Mouse (Mus musculus) erythroblast, embryonic 14.5 days (primary cell): Measurements from ENCODE around the gene BC025920. TPM values are rescaled to one million over a fixed set of nuclear protein-coding genes. Genes with fewer than 3 reads are reported as not detected.
A peak's percentile ranks its signal among the peaks of the same experiment; 100 is the strongest.

ENCODE experiments used
- H3K27me3 ChIP-seq: 2 replicates; pipeline ENCODE4 v1.6.1; 2012; ENCODE audit warnings: inconsistent platforms; ENCODE audit not compliant: control insufficient read depth
- H3K36me3 ChIP-seq: 2 replicates; pipeline ENCODE4 v1.6.1; 2012; ENCODE audit warnings: mild to moderate bottlenecking, inconsistent platforms; ENCODE audit not compliant: control insufficient read depth
- H3K4me1 ChIP-seq: 2 replicates; pipeline ENCODE4 v1.6.1; 2012; ENCODE audit warnings: inconsistent platforms; ENCODE audit not compliant: control insufficient read depth
- H3K4me3 ChIP-seq: replicated peaks from 2 replicates; pipeline ENCODE3; 2012; ENCODE audit warnings: moderate library complexity, mild to moderate bottlenecking, inconsistent platforms
- H3K9me3 ChIP-seq: 2 replicates; pipeline ENCODE4 v1.6.1; 2012; ENCODE audit warnings: low read length, inconsistent platforms, mixed read lengths; ENCODE audit not compliant: control insufficient read depth
- GATA1 ChIP-seq: IDR thresholded peaks from 2 replicates; pipeline ENCODE4 v1.6.1; 2012; ENCODE audit warnings: low read length, inconsistent platforms, mixed read lengths
- TAL1 ChIP-seq: IDR thresholded peaks from 3 replicates; pipeline ENCODE4 v1.6.1; 2012; ENCODE audit warnings: low read length, inconsistent platforms, mixed read lengths
- polyA plus RNA-seq: library from polyadenylated mRNA; stranded (reverse); fragments of >175 nt; gene quantifications from 2 replicates; pipeline ENCODE4 v1.2.3, GENCODE M21; 2012

BC025920 gene
- polyA plus RNA-seq, 1 experiment, result 0.07 TPM

DNA sequence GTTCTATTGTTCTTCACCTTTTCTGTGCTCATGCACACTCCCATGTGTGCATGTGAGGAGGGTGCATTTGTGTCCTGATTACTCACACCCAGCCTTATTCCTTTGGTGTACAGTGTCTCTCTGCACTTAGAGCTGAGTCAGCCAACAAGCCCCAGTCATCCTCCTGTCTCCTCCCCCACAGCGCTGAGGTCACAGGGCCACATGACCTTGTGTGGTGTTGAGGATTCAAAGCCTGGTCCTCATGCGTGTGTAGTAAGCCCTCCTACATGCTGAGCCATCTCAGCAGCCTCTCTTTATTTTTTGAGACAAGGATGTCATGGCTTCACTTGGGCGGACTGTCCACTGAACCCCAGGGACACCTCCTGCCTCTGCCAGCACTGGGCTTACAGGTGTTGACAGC is 6.7 kb downstream of the BC025920 start:
- no peaks in the 10 kb centered on the region; the same call in 1 of the 2 replicates for H3K27me3 ChIP-seq
- H3K36me3 ChIP-seq, result peaks cover 17% of the 10 kb centered on the region
- H3K4me3 ChIP-seq, result no peak overlapping the region
- H3K4me1 ChIP-seq, result no peaks in the 10 kb centered on the region; the same call in 1 of the 2 replicates
- TF ChIP-seq TAL1, result no peak
- TF ChIP-seq GATA1, result no peak
- H3K9me3 ChIP-seq, result 0 out of 2 replicates have a peak, but pooled peaks cover 2% of the 10 kb centered on the region

DNA sequence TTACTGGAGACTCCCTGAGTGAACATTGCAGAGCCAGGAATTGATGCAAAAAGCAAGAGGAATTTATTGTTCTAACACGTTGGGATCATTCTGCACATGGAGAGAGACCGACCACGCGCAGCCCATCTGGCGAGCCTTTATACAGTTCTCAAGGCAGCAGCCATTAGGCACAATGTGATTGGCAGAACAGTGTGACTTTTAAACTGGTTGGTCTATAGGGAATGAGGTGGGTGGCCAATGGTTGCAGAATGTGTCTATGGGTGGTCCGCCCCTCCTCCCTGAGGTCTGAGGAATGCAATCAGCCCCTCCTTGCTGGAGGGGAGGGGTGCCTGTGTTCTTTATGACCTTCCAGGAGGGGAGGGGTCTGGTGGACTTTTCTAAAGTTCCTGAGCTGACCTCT is 9.4 kb downstream of the BC025920 start:
- no peak overlapping the region for H3K4me3 ChIP-seq
- no peaks in the 10 kb centered on the region; the same call in 1 of the 2 replicates for H3K4me1 ChIP-seq
- H3K27me3 ChIP-seq, result no peaks in the 10 kb centered on the region; the same call in 1 of the 2 replicates
- no peak for TF ChIP-seq GATA1
- no peak for TF ChIP-seq TAL1
- no peaks in the 10 kb centered on the region for H3K36me3 ChIP-seq
- H3K9me3 ChIP-seq, result 0 out of 2 replicates have a peak, but pooled peaks cover 2% of the 10 kb centered on the region

DNA sequence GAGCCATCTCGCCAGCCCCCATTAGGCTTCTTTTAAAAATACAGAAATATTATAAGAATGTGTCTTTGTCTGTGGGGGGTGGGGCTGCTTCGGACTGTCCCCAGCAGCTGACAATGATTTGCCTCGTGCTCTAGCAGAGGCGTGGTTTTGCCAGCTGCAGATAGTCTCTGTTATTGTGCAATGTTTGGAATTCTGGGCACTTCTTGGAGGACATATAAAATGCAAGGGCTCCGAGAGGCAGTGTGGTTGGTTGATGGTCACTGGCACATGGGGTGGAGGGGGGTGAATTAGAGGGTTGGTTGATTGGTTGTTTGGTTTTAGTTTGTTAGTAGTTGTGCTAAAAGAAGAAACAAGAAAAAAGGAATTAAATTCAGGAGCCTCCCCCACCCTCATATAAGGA is 13.9 kb downstream of the BC025920 start:
- Histone ChIP-seq H3K9me3 (no peaks in the 10 kb centered on the region), H3K27me3 (no peaks in the 10 kb centered on the region), H3K4me1 (peaks cover 16% of the 10 kb centered on the region), H3K4me3 (no peak overlapping the region), H3K36me3 (peaks cover 27% of the 10 kb centered on the region)
- TF ChIP-seq TAL1 (no peak), GATA1 (no peak)

DNA sequence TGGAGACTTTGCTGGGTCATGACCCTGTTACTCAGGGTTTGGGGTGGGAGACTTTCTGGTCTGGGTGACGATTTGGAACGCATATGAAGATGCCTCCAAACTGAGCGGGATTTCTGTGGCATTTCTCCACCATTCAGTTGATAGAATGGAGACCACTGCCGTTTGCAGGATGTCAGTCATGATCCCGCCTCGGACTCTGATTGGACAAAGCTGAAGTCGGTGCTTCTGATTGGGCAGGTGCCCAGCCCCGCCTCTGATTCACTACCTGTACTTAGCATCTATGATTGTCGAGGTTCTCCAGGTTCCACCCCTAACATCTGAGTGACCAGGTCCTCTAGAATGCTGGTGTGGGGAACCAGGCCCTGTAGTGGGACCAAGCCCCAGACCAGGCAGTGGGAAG is 14.7 kb downstream of the BC025920 start:
- Histone ChIP-seq H3K4me1 (peaks cover 23% of the 10 kb centered on the region), H3K36me3 (peaks cover 35% of the 10 kb centered on the region)

DNA sequence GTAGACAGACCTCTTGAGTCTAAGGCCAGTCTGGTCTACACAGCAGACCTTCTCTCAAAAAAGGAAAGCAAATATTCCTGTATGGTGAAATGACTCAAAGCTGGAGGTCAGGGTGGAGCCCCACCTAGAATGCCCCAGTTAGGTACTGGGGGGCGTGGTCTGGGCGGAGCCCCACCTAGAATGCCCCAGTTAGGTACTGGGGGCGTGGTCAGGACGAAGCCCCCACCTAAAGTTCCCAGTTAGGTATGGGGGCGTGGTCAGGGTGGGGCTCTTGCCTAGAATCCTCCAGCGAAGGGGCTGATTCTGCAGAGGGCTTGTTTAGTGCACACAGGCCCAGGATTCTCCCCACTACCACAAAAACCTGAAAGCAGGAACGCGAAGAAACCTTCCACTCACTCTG is 17.4 kb downstream of the BC025920 start:
- H3K9me3 ChIP-seq, result no peaks in the 10 kb centered on the region
- no peak overlapping the region for H3K4me3 ChIP-seq
- H3K36me3 ChIP-seq, result peaks cover 35% of the 10 kb centered on the region
- peaks cover 48% of the 10 kb centered on the region for H3K4me1 ChIP-seq
- H3K27me3 ChIP-seq, result no peaks in the 10 kb centered on the region
- TF ChIP-seq GATA1 (no peak), TAL1 (no peak)

More for the DNA sequence above, 14.7 kb downstream of the BC025920 start:
- no peak for TF ChIP-seq GATA1
- TF ChIP-seq TAL1, result no peak
- Histone ChIP-seq H3K9me3 (no peaks in the 10 kb centered on the region), H3K4me3 (no peak overlapping the region), H3K27me3 (no peaks in the 10 kb centered on the region)

DNA sequence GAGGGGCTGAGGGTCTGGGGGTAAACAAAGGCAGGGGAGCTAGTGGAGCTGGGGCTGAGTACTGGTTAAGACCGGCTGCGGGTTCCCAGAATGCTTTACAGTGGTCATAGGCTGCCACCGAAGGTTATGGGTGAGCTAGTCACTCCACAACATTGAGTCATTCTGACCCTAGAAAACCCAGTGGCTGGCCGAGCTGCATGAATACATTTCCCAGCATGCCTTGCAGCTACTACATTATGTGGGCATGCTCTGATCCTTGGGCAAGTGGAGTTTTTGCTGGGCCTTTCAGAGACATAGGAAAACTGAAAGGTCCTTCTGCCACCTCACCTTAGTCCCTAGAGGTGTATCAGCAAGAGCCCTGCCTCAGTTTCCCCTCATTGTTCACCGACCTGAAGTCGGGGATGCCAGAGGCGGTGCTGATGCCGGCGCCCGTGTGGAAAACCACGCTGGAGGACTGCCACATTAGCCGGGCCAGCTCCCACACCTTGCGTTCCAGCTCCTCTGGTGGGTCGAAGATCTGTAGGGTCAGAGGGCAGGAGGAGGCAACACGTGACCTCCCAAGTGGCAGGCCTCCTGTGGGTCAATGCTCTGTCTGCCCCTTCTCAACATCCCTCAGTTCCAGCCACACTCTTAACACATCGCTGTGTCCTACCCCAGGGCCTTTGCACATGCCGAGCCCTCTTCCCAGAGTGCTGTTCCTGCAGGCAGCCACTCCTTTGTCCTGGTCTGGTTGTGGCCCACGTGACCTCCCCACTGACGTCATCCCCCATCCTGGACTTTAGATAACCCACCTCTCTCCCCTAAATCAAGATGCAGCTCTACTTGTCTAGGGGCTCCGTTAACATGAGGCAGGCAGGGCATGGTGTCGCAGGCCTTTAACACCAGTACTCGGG is 20.3 kb downstream of the BC025920 start:
- no peaks in the 10 kb centered on the region for H3K9me3 ChIP-seq
- peaks cover 35% of the 10 kb centered on the region for H3K36me3 ChIP-seq
- TF ChIP-seq GATA1, result no peak
- TF ChIP-seq TAL1, result no peak
- no peaks in the 10 kb centered on the region for H3K27me3 ChIP-seq
- H3K4me1 ChIP-seq, result peaks cover 53% of the 10 kb centered on the region
- H3K4me3 ChIP-seq, result peak overlapping the region; percentile 72

DNA sequence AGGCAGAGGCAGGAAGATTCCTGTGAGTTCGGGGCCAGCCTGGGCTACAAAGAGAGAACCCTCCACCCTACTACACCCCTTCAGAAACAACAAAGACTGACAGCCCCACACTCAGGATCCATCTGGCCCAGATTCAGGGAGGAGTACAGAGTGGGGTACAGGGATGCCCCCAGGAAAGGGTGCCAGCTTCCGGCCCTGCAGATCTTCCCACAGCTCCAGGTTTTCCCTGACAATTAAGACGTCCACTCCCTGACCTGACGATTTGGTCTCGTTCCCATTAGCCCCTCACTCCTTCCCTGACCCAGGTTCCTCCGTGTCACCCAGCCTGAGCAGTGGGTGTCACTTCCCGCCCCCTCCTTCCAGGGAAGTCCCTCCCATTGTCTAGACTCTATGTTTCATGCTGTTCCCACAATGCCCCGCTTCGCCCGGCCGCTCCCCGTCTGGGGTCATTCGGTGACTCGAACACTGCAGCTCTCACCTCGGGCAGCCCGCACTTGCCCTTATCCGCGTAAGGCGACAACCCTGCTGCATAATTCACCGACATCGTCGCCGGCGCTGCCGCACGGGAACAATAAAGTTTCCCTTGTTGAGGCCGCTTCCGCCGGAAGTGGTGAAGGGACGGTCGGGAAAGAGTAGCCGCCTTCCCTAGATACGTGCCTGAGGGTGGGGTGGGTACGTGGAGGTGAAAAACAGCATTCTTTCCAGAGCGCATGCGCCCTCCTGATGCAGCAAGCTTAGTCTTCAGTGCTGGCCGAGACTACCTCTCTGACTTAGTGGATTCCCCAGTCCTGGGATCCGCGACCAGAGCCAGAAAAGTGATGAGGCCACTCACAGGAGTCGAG is 21.1 kb downstream of the BC025920 start, which contains the start of gene Sirt6:
Gene Sirt6, minus strand, starts transcription at position 804 of the 842 bp plus-strand sequence.
- Histone ChIP-seq H3K4me3 (peak within 1 kb of the TSS; percentile 72), H3K9me3 (no peaks in the 10 kb centered on the region), H3K27me3 (no peaks in the 10 kb centered on the region), H3K36me3 (peaks cover 31% of the 10 kb centered on the region), H3K4me1 (peaks cover 53% of the 10 kb centered on the region)
- no peak for TF ChIP-seq GATA1
- no peak for TF ChIP-seq TAL1

DNA sequence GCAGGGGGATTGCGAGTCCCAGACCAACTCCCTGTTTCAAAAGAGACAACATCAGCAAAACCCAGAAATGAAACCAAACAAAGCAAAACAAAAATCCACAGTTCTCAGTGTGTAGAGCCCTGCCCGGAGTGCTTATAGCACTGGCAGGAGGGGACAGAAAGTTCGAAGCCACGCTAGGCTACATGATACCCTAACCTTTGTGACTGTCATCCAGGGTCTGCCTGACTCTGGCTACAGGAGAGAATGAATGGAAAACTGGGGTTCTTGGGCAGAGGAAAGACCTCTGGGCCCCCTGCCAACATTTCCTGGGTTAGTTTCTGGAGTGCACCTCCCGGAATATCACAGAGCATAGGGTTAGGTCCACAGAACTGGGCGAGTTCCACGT is 21.8 kb downstream of the BC025920 start:
- Histone ChIP-seq H3K27me3 (no peaks in the 10 kb centered on the region), H3K4me1 (peaks cover 55% of the 10 kb centered on the region), H3K4me3 (peak overlapping the region; percentile 72), H3K36me3 (peaks cover 25% of the 10 kb centered on the region), H3K9me3 (no peaks in the 10 kb centered on the region)
- no peak for TF ChIP-seq GATA1
- TF ChIP-seq TAL1, result no peak

DNA sequence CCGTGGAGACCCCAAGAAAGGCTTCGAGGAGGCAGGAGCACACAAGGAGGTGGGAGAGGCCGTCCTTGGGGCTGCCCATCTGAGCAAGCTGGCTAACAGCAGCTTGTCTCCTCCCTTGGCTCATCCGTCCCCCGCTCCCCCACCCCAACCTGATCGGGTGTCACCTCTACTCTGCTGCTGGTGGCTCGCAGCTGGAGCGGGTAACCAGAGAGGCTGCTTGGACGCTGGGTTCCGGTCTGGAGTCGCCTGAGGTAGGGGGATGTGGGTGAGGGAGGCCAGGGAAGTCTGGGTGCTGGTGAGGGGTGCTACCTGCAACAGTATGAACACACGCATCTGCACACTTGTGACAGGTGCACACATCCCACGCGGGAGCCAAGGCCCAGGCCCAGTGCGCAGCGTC is 22.3 kb downstream of the BC025920 start, which contains the start of gene Ankrd24:
Gene Ankrd24, plus strand, starts transcription at position 151 of the 400 bp plus-strand sequence.
- Histone ChIP-seq H3K36me3 (peaks cover 24% of the 10 kb centered on the region), H3K4me3 (peak within 1 kb of the TSS; percentile 72), H3K9me3 (no peaks in the 10 kb centered on the region), H3K27me3 (no peaks in the 10 kb centered on the region), H3K4me1 (peaks cover 58% of the 10 kb centered on the region)
- TF ChIP-seq TAL1, result no peak
- TF ChIP-seq GATA1, result no peak
